Mouse (Mus musculus): ENCODE results near the gene Cdhr2.

GRCm38 (mm10) chr13:54754169-54755080 is 53.2 kb downstream of the Cdhr2 start:
- TF ChIP-seq CTCF (IDR thresholded peaks at IDR 0.05 in 2 of 3, conservative IDR thresholded peaks at IDR 0.05 in 1 of 3; ENCODE audit: control insufficient read depth in 1 of 3, insufficient read depth in 1 of 3, low read depth in 2 of 3, low read length in 3 of 3, poor library complexity in 1 of 3, severe bottlenecking in 1 of 3) (no peak), JUND (IDR thresholded peaks at IDR 0.05; ENCODE audit: low read depth, low read length) (no peak), MAZ (IDR thresholded peaks at IDR 0.05; ENCODE audit: low read depth, low read length) (no peak), CHD2 (IDR thresholded peaks at IDR 0.05; ENCODE audit: low read length) (no peak), POLR2A (IDR thresholded peaks at IDR 0.05; ENCODE audit: control insufficient read depth in 1 of 2, insufficient read depth in 1 of 2, low read depth in 1 of 2, low read length in 2 of 2, poor library complexity in 1 of 2) (no peak), EP300 (IDR thresholded peaks at IDR 0.05; ENCODE audit: low read depth in 1 of 2, low read length in 2 of 2) (no peak), MXI1 (IDR thresholded peaks at IDR 0.05; ENCODE audit: low read depth, low read length) (no peak), GATA1 (IDR thresholded peaks at IDR 0.05; ENCODE audit: low read depth, low read length) (no peak), ETS1 (IDR thresholded peaks at IDR 0.05; ENCODE audit: low read depth, low read length) (no peak), ZMIZ1 (IDR thresholded peaks at IDR 0.05; ENCODE audit: low read depth, low read length) (no peak), MYC (IDR thresholded peaks at IDR 0.05; ENCODE audit: low read depth, low read length) (no peak)

Measured in MEL (cell line).